Mouse (Mus musculus) stomach, postnatal 0 days (tissue): Measurements from ENCODE around the gene Acss1.

Experiments used
- CTCF ChIP-seq: IDR thresholded peaks from 2 replicates; pipeline ENCODE4 v1.5.1; 2016; ENCODE audit warnings: antibody characterized with exemption, low read depth, mild to moderate bottlenecking, moderate library complexity
- EP300 ChIP-seq: optimal IDR thresholded peaks from 2 replicates; pipeline ENCODE3; 2016; ENCODE audit warnings: antibody characterized with exemption

GRCm38 (mm10) chr2:150610097-150610496, 58.2 kb downstream of the Acss1 start:
- TF ChIP-seq CTCF (no peak), EP300 (no peak)
